Mouse (Mus musculus): ENCODE results near the gene Rab24.

GRCm38 (mm10) chr13:55337341-55337975, 15.7 kb upstream of the Rab24 start:
- TF ChIP-seq CTCF (IDR thresholded peaks at IDR 0.05; ENCODE audit: borderline replicate concordance, extremely low read depth, insufficient read depth, insufficient read length), result no peak
- no peak for TF ChIP-seq POLR2A (IDR thresholded peaks at IDR 0.05; ENCODE audit: borderline replicate concordance, extremely low read depth, insufficient read depth, insufficient read length, poor library complexity, severe bottlenecking)
